Mouse (Mus musculus) heart, adult 2 months (tissue): ENCODE measurements around the gene Tyk2.

Experiments
- CTCF ChIP-seq: fragments of 200-600 bp; IDR thresholded peaks from 2 replicates; pipeline ENCODE4 v1.8.1; 2022; ENCODE audit warnings: antibody characterized with exemption, mild to moderate bottlenecking, moderate library complexity
- POLR2A ChIP-seq: fragments of 200-500 bp; IDR thresholded peaks from 2 replicates; pipeline ENCODE4 v1.6.1; 2011; ENCODE audit warnings: mild to moderate bottlenecking, low read depth, low read length, control low read depth; ENCODE audit not compliant: insufficient read depth

DNA sequence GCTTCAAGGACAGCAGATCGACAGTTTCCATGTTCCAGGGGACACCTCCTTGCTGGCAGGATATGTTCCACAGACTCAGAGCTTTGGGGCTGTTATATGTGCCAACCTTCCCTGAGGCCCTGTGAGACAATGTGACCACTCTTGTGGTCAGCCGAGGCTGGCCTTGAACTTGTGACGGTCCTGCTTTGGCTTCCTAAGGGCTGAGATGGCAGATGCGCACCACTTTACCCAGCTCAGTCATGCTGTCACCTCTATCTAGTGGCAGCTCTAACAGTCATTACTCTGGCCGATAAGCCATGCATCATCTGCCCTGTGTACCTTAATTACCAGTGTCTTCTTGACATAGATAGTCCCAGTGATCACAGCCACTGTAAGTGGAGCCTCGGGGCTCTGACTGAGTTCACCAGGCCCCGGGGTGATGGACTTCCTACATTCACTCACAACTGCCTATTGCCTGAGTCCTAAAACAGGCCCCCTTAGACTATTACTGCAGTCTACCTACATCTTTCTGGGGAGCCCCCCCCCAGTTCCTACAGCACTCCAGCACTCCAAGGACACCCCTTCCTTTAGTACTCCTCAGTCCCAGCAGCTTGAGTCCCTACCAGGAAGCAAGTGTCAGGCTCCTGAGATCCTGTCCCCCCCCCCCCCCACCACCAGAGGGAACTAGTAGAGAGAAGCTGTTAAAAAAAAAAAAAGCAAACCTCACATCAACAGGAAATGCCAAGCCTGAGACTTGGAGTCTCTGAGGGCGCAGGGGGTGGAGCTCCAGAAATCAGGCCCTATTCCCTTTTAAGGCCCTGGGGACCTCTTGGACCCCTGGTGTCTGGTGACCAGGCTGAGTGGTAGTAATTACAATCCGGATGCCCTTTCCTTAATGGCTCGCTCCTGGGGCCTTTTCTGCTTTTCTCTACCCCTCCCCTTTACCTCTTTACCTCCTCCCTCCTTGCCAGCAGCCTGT lies 36.4 kb upstream of the Tyk2 start:
- TF ChIP-seq POLR2A (no peak), CTCF (no peak)
